Mouse (Mus musculus): ENCODE results near the gene Lef1. TPM values are rescaled to one million over a fixed set of nuclear protein-coding genes. Genes with fewer than 3 reads are reported as not detected.

The Lef1 gene
- polyA plus RNA-seq, 1 experiment, result 4.5 TPM

- TF ChIP-seq USF1 (IDR thresholded peaks at IDR 0.05; ENCODE audit: low read depth) (no peak), MYOD1 (IDR thresholded peaks at IDR 0.05; ENCODE audit: control insufficient read depth in 1 of 3, insufficient read length in 2 of 3, low read depth in 2 of 3) (no peak)
- H3K4me3 ChIP-seq, result no peak overlapping the region
Measured at GRCm38 (mm10) chr3:131096105-131096504, 14.2 kb upstream of the Lef1 start.

GRCm38 (mm10) chr3:131102191-131102774 lies 8.0 kb upstream of the Lef1 start:
- Histone ChIP-seq H3K27me3 (ENCODE audit: control insufficient read depth, insufficient read depth, insufficient read length) (no peaks in the 10 kb centered on the region), H3K36me3 (ENCODE audit: control insufficient read depth, insufficient read depth) (no peaks in the 10 kb centered on the region), H3ac (ENCODE audit: control insufficient read depth, insufficient read length) (no peak overlapping the region), H3K79me2 (ENCODE audit: control insufficient read depth, insufficient read depth) (no peaks in the 10 kb centered on the region), H3K4me3 (no peak overlapping the region), H3K4me2 (ENCODE audit: low read depth) (no peak overlapping the region)
- no peak for TF ChIP-seq POLR2A (IDR thresholded peaks at IDR 0.05; ENCODE audit: insufficient read length, low read depth)
- TF ChIP-seq E2F4 (IDR thresholded peaks at IDR 0.05; ENCODE audit: insufficient read depth), result no peak
- TF ChIP-seq MAX (IDR thresholded peaks at IDR 0.05; ENCODE audit: low read depth), result no peak
- TF ChIP-seq REST (IDR thresholded peaks at IDR 0.05; ENCODE audit: insufficient read depth, insufficient read length), result no peak
- no peak for TF ChIP-seq CEBPB (IDR thresholded peaks at IDR 0.05; ENCODE audit: insufficient read depth, poor library complexity, severe bottlenecking)
- TF ChIP-seq TCF3 (IDR thresholded peaks at IDR 0.05; ENCODE audit: insufficient read length, low read depth), result no peak
- TF ChIP-seq SRF (IDR thresholded peaks at IDR 0.05; ENCODE audit: control insufficient read depth, insufficient read length, low read depth), result no peak
- TF ChIP-seq POLR2AphosphoS2 (IDR thresholded peaks at IDR 0.05; ENCODE audit: insufficient read length, low read depth), result no peak
- TF ChIP-seq USF1 (IDR thresholded peaks at IDR 0.05; ENCODE audit: low read depth), result no peak
- no peak for TF ChIP-seq MYOG (IDR thresholded peaks at IDR 0.05; ENCODE audit: control insufficient read depth in 1 of 3, insufficient read depth in 1 of 3, insufficient read length in 2 of 3, low read depth in 2 of 3)
- TF ChIP-seq MYOD1 (IDR thresholded peaks at IDR 0.05; ENCODE audit: control insufficient read depth in 1 of 3, insufficient read length in 2 of 3, low read depth in 2 of 3), result no peak
- TF ChIP-seq TCF12 (IDR thresholded peaks at IDR 0.05; ENCODE audit: insufficient read depth, poor library complexity, severe bottlenecking), result no peak

More at GRCm38 (mm10) chr3:131096105-131096504, 14.2 kb upstream of the Lef1 start:
- Histone ChIP-seq H3K79me2 (ENCODE audit: control insufficient read depth, insufficient read depth) (no peaks in the 10 kb centered on the region), H3K27me3 (ENCODE audit: control insufficient read depth, insufficient read depth, insufficient read length) (no peaks in the 10 kb centered on the region), H3K36me3 (ENCODE audit: control insufficient read depth, insufficient read depth) (no peaks in the 10 kb centered on the region), H3K4me2 (ENCODE audit: low read depth) (no peak overlapping the region), H3ac (ENCODE audit: control insufficient read depth, insufficient read length) (no peak overlapping the region)

DNA sequence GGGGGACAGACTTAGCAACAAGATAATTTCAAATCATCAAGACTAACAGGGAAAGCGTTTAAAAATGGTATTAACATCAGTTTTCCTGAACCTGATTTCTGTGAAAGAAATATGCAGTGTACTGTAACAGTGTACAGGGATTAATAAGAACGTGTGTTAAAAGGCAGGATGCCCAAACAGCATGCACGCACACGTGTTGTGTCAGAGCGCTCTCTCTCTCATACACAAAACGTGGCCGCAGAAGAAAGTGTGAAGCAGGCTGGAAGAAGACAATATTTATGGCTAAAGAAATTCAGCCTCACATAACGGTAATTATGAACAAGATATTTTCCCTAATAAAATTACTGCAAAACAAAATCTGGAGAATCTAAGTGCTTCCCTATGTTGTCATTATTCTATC lies 4.9 kb upstream of the Lef1 start:
- no peaks in the 10 kb centered on the region for H3K79me2 ChIP-seq (ENCODE audit: control insufficient read depth, insufficient read depth)
- no peaks in the 10 kb centered on the region for H3K27me3 ChIP-seq (ENCODE audit: control insufficient read depth, insufficient read depth, insufficient read length)
- no peak overlapping the region for H3K4me2 ChIP-seq (ENCODE audit: low read depth)
- TF ChIP-seq E2F4 (IDR thresholded peaks at IDR 0.05; ENCODE audit: insufficient read depth) (no peak), MYOG (IDR thresholded peaks at IDR 0.05; ENCODE audit: control insufficient read depth in 1 of 3, insufficient read depth in 1 of 3, insufficient read length in 2 of 3, low read depth in 2 of 3) (no peak), CEBPB (IDR thresholded peaks at IDR 0.05; ENCODE audit: insufficient read depth, poor library complexity, severe bottlenecking) (no peak), USF1 (IDR thresholded peaks at IDR 0.05; ENCODE audit: low read depth) (no peak), POLR2A (IDR thresholded peaks at IDR 0.05; ENCODE audit: insufficient read length, low read depth) (no peak)
- no peak overlapping the region for H3K4me3 ChIP-seq
- H3K36me3 ChIP-seq (ENCODE audit: control insufficient read depth, insufficient read depth), result no peaks in the 10 kb centered on the region
- H3ac ChIP-seq (ENCODE audit: control insufficient read depth, insufficient read length), result no peak overlapping the region

GRCm38 (mm10) chr3:131105940-131106401 lies 4.3 kb upstream of the Lef1 start:
- no peak overlapping the region for H3K4me2 ChIP-seq (ENCODE audit: low read depth)
- TF ChIP-seq SRF (IDR thresholded peaks at IDR 0.05; ENCODE audit: control insufficient read depth, insufficient read length, low read depth) (no peak), POLR2AphosphoS2 (IDR thresholded peaks at IDR 0.05; ENCODE audit: insufficient read length, low read depth) (no peak), E2F4 (IDR thresholded peaks at IDR 0.05; ENCODE audit: insufficient read depth) (no peak), USF1 (IDR thresholded peaks at IDR 0.05; ENCODE audit: low read depth) (no peak), TCF12 (IDR thresholded peaks at IDR 0.05; ENCODE audit: insufficient read depth, poor library complexity, severe bottlenecking) (no peak), POLR2A (IDR thresholded peaks at IDR 0.05; ENCODE audit: insufficient read length, low read depth) (no peak), MAX (IDR thresholded peaks at IDR 0.05; ENCODE audit: low read depth) (no peak), TCF3 (IDR thresholded peaks at IDR 0.05; ENCODE audit: insufficient read length, low read depth) (no peak), CEBPB (IDR thresholded peaks at IDR 0.05; ENCODE audit: insufficient read depth, poor library complexity, severe bottlenecking) (no peak), MYOG (IDR thresholded peaks at IDR 0.05; ENCODE audit: control insufficient read depth in 1 of 3, insufficient read depth in 1 of 3, insufficient read length in 2 of 3, low read depth in 2 of 3) (no peak), REST (IDR thresholded peaks at IDR 0.05; ENCODE audit: insufficient read depth, insufficient read length) (no peak), MYOD1 (IDR thresholded peaks at IDR 0.05; ENCODE audit: control insufficient read depth in 1 of 3, insufficient read length in 2 of 3, low read depth in 2 of 3) (no peak)
- H3K27me3 ChIP-seq (ENCODE audit: control insufficient read depth, insufficient read depth, insufficient read length), result no peaks in the 10 kb centered on the region
- H3K4me3 ChIP-seq, result no peak overlapping the region
- no peak overlapping the region for H3ac ChIP-seq (ENCODE audit: control insufficient read depth, insufficient read length)
- no peaks in the 10 kb centered on the region for H3K36me3 ChIP-seq (ENCODE audit: control insufficient read depth, insufficient read depth)
- H3K79me2 ChIP-seq (ENCODE audit: control insufficient read depth, insufficient read depth), result no peaks in the 10 kb centered on the region

DNA sequence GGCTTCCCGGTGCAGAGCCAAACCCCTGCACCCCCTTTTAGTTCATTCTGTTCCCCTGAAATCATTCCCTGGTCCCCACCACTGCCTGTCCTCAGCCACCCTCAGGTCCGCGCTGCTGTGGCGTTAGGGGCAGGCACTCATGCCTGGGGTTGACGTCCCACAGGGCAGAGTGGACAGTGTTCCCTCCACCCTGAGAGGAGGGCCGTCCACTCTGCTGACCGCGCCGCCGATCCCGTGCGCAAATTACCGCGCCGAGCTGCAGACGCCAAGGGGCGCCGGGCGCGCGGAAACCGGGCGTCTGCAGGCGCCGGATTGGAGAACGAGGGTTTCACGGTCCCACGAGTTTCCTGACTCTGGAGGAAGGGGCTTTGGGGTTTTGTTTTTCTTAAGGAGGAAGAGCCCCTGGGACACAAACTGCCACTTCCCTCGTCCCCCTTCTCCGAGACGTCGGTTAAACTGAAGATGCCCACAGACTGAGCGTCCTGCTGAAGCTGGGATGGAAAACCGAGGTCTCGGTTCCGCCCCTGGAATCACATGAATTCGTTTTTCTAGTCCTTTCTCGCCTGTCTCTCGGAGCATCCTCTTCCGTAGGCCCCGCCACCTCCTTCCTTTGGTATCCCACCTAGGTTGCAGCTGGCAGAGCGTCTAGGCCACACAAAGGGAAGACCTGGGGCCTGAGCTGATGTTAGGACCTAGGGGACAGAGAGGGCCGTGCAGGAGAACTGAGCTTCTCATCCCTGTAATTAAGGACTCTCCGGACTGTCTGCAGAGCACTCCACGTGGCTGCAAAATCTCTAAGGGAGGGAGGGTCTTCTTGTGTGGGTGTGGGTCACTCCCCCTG lies 3.6 kb upstream of the Lef1 start:
- TF ChIP-seq USF1 (IDR thresholded peaks at IDR 0.05; ENCODE audit: low read depth), result no peak
- no peak for TF ChIP-seq CEBPB (IDR thresholded peaks at IDR 0.05; ENCODE audit: insufficient read depth, poor library complexity, severe bottlenecking)
- TF ChIP-seq TCF3 (IDR thresholded peaks at IDR 0.05; ENCODE audit: insufficient read length, low read depth), result no peak
- no peak for TF ChIP-seq MYOD1 (IDR thresholded peaks at IDR 0.05; ENCODE audit: control insufficient read depth in 1 of 3, insufficient read length in 2 of 3, low read depth in 2 of 3)
- no peak for TF ChIP-seq POLR2A (IDR thresholded peaks at IDR 0.05; ENCODE audit: insufficient read length, low read depth)
- no peak for TF ChIP-seq SRF (IDR thresholded peaks at IDR 0.05; ENCODE audit: control insufficient read depth, insufficient read length, low read depth)
- no peak for TF ChIP-seq POLR2AphosphoS2 (IDR thresholded peaks at IDR 0.05; ENCODE audit: insufficient read length, low read depth)
- TF ChIP-seq E2F4 (IDR thresholded peaks at IDR 0.05; ENCODE audit: insufficient read depth), result no peak
- no peak for TF ChIP-seq MYOG (IDR thresholded peaks at IDR 0.05; ENCODE audit: control insufficient read depth in 1 of 3, insufficient read depth in 1 of 3, insufficient read length in 2 of 3, low read depth in 2 of 3)
- no peak for TF ChIP-seq REST (IDR thresholded peaks at IDR 0.05; ENCODE audit: insufficient read depth, insufficient read length)
- no peak overlapping the region for H3K4me2 ChIP-seq (ENCODE audit: low read depth)
- H3K79me2 ChIP-seq (ENCODE audit: control insufficient read depth, insufficient read depth), result no peaks in the 10 kb centered on the region
- no peak overlapping the region for H3K4me3 ChIP-seq
- no peak overlapping the region for H3ac ChIP-seq (ENCODE audit: control insufficient read depth, insufficient read length)
- H3K27me3 ChIP-seq (ENCODE audit: control insufficient read depth, insufficient read depth, insufficient read length), result no peaks in the 10 kb centered on the region
- no peaks in the 10 kb centered on the region for H3K36me3 ChIP-seq (ENCODE audit: control insufficient read depth, insufficient read depth)
